Mouse (Mus musculus): Measurements from ENCODE around the gene Nedd9. TPM values are rescaled to one million over a fixed set of nuclear protein-coding genes. Genes with fewer than 3 reads are reported as not detected.

Nedd9 gene
- total RNA-seq, 2 experiments from 2014 or later = 13.4 to 14.8 TPM

DNA sequence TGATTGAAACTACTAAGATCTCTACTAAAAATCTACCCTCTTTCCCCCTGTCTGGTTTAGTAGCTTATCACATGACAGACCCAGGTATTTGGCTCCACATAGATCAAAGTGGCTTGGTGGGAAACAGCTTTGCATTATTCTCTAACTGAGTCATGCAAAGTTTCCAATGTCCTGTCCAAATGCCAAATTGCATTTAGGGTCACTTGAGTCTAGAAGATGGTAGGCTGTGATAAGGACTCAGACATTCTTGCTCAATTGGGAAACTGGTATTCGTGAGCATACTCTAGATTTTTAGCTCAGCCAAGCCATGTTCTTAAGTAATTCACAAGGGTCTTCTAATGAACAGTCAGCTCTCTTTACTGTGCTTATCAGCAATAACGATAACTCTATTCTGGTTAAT, 7.5 kb upstream of the Nedd9 start:
- no peak for DNase-seq (ENCODE audit: extremely low spot score in 1 of 2, low spot score in 1 of 2)

DNA sequence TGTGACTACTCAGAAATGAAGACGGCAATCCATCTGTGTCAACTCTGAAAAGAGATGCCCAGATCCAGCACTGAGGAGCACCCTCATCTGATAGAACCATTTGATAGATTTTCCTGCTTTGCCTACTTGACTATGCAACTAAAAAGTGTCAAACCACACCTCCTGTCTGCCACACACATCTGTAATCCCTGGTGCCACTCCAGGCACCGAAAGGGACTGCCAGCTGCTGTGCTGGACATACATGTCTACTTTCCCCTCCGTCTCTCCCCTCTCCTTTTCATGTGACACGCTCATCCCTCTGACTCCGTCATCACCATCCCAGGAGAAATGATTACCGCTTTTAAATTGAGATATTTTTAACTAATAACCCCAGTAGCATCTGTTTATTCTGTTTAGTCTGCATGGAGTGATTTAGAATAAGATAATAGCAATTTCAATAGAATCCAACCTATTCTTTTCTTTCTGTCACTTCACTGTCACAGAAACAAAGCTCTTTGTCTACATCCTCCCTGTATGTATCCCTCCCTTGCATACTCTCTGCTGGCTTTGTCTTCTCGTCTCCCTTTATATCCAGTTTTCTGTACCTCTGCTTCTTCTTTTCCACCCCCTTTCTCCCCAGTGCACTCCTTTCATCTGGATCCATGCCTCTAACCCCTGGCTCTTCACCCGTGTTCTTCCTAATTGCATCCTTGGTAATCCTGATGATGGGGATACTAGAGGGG, 5.0 kb upstream of the Nedd9 start:
- no peak for DNase-seq (ENCODE audit: extremely low spot score in 1 of 2, low spot score in 1 of 2)

DNA sequence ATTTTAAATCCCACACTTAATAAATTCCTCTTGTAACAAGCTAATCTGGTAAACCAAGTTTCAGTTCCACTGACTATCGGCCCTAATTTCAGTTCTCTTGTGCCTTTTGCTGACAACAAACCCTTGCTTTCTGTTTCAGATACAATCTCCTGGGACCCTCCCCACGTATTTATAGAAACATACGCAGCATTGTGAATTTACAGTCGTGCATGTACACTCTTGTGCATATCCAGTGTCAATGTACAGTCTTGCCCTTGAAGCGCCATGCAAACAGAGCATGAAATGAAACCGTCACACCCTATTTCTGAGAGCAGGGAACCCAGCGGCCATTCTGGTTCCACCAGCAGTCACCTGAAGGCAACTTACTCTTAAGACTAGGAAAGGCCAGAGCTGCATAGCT, 4.4 kb upstream of the Nedd9 start:
- no peak for DNase-seq (ENCODE audit: extremely low spot score in 1 of 2, low spot score in 1 of 2)

DNA sequence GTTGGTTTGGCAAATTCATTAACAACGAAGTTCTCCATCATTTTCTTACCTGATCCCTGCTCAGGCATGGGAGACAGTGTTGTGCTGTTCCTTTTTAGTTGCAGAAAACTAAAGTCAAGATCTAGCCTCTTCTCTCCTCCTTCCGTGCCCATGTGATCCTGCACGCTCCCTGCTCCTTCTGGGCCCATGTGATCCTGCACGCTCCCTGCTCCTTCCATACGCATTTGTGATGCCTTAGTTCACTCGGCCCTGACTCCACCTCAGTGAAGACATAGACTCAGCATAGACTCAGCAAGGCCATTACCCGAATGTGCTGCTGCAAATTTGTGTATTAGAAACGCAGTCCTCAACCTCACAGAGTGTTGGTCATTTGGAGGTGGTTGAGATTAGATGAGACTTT, 3.1 kb upstream of the Nedd9 start:
- no peak for DNase-seq (ENCODE audit: extremely low spot score in 1 of 2, low spot score in 1 of 2)

DNA sequence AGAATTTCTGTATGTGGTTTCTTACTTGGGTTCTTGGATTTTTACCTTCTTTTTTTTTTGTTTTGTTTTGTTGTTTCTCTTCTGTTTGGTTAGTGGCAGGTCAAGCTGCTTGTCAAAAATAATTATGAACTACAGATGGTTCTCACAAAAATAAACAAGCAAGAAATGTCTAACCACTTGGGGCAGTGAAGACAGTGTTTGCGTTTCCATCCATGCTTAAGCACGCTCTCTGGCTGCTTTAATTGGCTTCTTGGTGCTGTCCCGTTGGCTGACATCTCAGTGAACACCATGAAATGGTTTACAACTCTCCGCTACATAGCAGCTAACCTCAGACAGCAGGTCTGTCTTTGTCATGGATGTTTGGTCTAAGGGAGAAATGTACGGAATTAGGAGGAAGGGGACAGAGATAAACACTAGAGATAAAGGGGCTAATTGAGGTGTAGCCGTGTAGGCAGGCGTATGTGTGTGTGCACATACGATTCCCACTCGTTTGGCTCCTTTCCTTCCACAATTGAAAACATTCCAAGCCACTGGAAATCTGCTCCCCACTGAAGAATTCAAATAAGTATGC, 2.6 kb upstream of the Nedd9 start:
- no peak for DNase-seq (ENCODE audit: extremely low spot score in 1 of 2, low spot score in 1 of 2)

DNA sequence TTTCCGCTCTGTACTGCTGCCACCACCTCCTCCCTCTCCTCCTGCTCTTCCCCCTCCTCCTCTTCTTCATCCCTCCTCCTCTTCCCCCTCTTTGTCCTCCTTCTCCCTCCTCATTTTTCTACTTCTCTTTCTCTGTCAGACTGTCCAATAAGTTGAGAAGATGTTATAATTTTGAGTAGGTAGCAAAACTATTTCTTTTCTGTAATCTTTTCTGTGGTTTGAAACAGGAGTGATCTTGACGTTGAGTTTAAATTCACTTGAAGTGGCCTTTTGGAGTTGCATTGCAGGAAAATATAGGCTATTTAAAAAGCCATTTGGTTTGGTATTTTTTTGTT, 214 bp upstream of the Nedd9 start:
- DNase-seq (ENCODE audit: extremely low spot score in 1 of 2, low spot score in 1 of 2) = no peak

DNA sequence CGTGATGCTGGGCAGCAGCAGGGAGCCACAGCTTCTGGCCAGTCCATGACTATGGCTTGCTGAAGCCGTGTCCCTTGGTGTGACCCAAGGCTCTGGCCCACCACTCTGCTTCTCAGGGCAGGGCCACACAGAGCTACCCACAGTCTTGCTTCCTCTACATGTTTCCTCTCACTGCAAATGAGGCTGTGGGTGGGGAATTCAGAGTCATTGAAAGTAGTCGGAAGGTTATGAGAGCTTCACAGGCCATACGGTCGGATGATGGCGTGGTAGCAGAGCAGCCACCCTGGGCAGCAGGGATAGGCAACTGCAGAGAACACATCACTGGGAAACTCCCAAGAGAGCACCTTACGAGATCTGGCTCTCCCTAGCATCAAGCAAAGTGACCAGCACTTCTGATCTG, 3.2 kb downstream of the Nedd9 start:
- DNase-seq (ENCODE audit: extremely low spot score in 1 of 2, low spot score in 1 of 2) = no peak

DNA sequence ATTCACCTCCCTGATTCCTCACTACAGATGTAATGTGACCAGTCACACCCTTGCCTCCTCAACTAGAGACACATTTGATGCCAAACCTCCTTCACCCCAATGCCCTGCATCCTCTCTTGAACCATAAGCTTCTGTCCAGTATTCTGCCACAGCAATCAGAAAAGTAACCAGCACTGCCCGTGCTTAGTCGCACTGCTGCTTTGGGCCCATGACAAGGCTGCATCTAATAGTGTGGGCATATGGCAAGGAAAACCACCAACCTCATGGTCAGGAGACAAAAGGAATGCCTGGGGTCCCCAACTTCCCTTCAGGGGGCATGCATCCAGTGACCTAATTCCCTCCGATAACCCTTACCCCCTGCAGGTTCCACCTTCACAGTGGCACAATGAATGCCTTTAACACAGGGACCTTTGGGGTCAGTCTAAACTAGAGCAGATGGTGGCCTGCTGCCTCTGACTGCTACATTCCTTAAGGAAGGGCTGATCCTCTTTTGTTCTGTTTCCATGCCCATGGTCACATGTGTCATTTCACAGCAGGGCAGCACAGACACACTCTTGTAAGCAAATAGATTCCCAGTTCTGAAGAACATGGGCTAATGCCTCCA, 4.7 kb downstream of the Nedd9 start:
- DNase-seq (ENCODE audit: extremely low spot score in 1 of 2, low spot score in 1 of 2) = no peak

DNA sequence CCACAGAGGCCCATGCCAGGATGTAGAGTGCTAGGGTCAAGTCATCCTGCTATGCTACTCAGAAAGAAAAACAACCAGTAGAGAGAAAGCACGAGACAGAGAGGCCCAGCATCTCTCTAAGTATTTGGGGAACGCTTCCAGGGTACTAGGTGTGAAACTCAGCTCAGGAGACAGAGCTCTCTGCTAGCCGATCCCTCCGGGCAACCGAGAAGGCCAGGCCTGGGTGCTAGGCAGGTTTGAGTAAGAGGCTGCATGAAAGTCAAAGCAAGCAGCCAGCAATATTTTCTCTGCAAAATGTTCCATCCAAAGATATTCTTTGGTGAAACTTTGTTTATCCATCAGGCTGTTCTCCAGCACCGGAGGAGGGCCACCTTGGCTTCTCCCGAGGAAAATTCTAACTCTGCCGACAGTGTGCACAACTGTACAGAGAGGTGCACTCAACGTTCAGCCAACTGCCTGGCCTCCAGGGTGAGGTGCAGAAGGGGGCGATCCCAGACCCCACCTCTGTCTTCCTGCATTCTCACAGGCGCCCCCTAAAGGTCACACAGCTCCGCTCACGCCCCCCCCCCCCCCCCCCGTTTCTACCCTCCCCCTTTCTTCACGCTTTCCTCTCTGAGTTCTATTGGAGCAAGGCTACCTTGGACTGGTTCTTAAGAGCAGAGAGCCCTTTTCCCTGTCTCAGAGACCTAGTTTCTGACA, 7.3 kb downstream of the Nedd9 start:
- no peak for DNase-seq (ENCODE audit: extremely low spot score in 1 of 2, low spot score in 1 of 2)

DNA sequence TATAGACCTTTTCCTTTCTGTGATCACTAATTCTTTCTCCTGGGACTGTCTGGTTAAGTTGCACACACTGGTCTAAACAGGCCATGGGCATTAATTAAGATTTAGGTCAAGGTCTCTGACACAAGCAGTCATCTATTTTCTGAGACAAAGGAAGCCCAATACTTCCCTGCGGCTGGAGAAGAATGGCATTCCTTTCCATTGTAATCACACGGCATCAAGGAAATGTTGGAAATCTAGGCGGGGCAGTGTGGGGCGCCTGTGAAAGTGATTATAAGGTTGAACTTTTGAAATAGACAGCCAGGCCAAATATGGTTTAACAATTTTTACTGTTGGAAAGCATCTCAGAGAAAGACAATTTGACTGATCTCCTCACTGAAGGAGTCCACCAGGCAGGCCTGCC, 10.9 kb downstream of the Nedd9 start:
- DNase-seq (ENCODE audit: extremely low spot score in 1 of 2, low spot score in 1 of 2) = no peak

DNA sequence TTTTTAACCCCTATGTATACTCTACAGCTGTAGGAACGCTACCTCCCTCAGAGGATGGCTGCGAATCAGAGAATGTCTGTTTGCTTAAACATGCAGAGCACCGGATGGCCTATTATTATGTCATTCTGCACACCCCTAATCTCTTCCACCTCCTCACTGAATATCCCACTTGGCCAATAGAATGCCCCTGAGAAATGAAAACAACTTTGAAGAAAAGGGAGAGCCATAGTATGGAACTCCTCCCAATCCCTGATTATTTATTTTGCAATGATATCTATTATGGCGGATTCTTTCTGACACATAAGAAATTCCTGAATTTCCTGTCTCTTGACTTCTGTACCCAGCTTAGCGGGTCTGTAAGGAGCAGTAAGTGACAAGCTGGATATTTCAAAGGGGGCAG, 12.8 kb downstream of the Nedd9 start:
- no peak for DNase-seq (ENCODE audit: extremely low spot score in 1 of 2, low spot score in 1 of 2)

DNA sequence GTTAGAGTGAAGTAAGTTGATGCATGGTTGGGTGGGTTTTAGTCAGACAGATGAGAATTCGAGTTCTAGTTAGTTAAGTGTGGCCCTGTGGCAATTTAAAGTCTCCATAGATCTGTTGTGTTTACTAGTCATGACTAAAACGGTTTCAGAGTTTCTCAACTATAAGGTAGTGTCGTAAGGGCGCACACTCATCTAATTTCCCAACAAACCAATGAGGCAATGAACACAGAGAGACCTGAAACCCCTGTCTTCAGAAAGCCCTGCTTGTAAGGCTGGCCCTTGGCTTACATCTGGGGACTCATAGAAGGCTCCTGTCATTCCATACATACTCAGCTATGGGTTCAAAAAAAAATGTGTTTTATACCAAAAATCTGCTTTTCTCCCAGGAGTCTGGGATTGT, 13.7 kb downstream of the Nedd9 start:
- DNase-seq (ENCODE audit: extremely low spot score in 1 of 2, low spot score in 1 of 2) = no peak

DNA sequence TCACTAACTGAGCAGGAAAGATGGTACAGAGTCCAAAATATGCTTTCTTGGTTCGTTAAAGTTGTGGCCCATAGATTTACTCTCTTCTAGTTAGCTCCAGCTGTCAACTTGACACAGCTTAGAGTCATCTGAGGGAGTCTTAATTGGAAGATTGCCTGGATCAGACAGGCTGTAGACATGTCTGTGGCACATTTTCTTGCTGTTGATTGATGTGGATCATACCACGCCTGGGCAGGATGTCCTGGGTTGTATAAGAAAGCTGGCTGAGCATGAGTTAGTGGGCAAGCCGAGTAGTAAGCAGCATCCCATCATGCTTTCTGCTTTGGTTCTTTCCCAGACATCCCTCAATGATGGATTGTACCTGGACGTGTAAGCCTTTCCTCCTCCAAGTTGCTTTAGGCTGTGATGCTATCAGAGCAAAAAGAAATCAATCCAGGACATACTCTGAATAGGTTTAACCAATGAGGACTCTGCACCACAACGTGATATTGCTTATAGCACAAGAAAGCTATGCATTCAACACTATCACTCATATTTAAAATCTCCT, 14.2 kb downstream of the Nedd9 start:
- no peak for DNase-seq (ENCODE audit: extremely low spot score in 1 of 2, low spot score in 1 of 2)

DNA sequence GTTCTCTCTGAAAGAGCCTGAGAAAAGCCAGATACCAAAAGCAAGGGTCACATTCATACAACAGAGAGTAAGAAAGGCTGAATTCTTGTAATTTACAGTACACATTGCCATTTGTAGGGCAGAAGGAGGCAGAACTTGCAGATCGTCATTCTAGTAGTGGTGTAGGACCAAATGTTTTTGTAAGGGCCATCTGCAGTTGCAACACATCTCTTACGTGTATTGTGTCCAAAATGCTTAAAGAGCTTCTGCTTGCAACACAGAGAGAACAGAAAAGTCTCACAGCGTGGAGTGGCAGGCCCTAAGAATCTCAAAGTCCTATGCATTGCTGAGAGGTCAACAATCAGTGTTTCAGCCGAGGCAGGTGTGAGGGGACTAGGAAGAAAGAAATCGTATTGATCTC, 18.9 kb downstream of the Nedd9 start:
- DNase-seq (ENCODE audit: extremely low spot score in 1 of 2, low spot score in 1 of 2) = no peak

DNA sequence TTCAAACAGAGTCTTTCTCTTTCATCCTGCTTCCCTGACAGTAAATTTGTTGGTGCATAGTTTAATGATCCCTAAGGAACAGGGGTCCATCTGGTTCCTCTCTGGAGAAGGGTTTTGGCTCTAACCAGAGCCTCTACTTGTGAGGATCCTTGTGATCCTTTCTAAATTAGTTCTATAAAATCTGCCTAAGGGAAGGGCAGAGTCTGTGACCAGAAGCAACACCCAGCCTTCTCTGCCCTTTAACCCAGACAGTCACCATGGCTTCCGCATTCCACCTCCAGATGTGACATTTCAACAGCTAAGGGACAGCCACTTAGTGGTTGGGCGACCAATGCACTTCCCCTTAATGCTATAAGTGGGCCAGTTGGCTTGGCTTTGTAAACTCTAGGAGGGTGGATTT, 20.1 kb downstream of the Nedd9 start:
- DNase-seq (ENCODE audit: extremely low spot score in 1 of 2, low spot score in 1 of 2) = no peak

DNA sequence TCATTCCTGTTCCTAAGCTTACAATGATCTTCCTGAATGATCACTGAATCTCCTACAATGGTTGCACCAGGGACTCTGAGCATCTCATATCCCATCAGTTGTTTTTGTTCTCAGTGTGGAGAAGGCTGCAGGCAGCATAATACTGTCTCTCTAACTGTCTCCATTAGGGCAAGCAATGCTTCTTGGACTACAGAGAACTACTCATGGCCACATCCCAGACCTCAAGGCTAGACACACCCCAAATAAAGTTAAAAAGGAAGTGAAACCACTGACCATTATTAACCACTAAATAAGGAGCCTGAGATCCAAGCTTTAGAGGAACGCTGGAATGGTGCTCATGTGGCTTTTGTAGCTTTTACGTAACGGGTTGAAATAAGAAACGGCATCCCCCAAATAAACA, 20.5 kb downstream of the Nedd9 start:
- DNase-seq (ENCODE audit: extremely low spot score in 1 of 2, low spot score in 1 of 2) = no peak

DNA sequence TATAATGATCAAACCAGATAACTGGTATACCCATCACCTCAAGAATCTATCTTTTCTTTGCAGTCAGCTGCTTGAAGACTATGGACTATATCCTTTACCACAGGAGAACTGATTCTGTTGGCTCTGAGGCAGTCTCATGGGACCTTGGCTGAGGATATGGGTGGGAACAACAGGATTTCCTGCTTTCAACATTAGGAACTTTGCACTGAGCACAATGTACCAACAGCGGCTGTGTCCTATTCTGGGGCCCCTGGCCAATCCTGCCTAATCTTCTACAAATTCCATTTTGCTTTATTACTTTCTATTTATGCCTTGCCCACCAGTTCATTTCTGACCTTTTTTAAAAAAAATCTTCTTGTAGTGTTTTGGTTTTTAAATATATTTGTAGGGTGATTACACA, 21.0 kb downstream of the Nedd9 start:
- no peak for DNase-seq (ENCODE audit: extremely low spot score in 1 of 2, low spot score in 1 of 2)

DNA sequence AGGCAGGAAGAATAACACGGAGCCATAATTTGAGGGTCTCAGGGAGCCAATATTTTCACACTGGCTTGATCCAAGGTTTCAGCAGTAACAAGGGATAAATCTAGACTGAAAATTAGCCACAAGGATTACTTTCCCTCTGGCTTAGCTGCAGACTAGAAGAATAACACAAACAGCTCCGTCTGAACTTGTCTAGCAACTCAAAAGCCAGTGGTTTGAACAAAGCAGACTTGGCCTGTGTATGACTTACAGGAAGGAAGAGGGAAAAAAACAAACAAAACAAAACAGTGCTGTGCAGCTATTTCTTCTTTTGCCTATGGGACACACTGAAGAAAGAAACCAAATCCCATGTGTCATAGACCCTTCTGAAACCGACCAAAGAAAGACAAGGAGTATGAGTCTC, 25.7 kb downstream of the Nedd9 start:
- no peak for DNase-seq (ENCODE audit: extremely low spot score in 1 of 2, low spot score in 1 of 2)

DNA sequence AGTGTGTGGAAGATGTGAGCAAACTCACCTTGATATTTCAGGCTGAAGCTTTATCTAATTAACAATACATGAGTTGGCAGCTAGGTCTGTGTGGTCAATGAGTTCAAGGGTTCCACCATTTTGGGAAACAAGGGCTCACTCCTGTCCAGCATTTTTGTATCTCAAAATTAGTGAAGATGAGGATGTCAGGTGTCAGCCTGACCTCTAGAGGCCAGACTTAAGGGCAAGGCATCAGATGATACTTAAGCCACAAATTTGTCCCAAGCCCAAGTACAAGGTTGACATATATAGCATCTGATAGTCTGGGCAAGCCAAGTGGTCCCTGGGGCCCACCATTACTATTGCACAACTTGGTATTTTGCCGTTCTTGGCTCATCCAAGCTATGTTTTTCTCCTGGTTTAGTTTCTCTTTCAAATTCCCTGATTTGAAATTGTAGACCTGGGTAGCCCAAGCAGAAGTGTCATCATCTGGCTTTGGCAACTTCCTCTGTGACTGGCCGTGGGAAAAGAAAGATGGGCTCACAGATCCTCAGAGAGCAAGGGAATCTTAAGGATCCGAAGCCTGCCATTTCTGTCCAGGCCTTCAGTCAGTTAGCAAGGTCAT, 27.4 kb downstream of the Nedd9 start:
- no peak for DNase-seq (ENCODE audit: extremely low spot score in 1 of 2, low spot score in 1 of 2)

DNA sequence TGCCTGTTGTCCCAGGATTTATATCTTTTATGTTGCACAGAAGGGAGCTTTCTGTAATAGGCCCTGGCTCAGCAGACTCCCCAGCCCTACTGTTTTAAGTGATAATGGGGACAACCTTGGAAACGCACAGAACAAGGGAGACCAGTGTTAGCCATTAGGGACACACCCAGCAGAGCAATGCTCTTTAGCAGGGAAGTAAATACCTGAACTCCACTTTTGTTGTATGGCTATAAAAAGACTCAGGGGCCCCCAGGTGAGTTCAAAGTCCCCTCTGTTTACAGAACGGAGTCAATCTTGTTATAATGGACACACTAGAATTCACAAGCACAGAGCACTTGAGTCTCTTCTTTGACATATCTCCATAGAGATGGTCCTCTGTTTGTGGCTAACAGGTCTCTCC, 28.5 kb downstream of the Nedd9 start:
- no peak for DNase-seq (ENCODE audit: extremely low spot score in 1 of 2, low spot score in 1 of 2)

DNA sequence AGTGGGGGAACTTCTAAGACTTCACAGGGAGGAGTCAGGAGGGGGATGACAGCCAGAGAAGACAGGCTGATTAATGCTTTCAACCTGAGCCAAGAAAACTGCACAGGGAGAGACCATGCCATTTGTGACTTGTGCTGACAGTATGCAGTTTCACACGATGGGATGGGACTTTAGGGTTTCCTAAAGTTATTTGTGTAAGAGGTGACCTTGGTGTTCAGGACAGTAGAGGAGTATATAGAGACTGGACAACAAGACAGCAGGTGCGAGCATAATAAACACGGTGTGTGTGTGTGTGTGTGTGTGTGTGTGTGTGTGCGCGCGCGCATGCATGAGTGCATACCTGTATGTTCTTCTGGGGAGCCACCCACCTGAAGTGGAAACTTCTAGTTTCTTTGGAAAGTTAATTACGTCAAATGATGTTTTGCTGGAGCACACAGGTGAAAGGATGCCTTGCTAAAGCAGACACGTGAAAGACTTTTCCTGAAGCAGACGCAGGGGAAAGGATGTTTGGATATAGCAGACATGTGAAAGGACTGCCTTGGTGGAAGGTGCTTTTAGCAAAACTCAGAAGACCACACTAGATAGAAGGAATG, 29.3 kb downstream of the Nedd9 start:
- no peak for DNase-seq (ENCODE audit: extremely low spot score in 1 of 2, low spot score in 1 of 2)
